Mouse (Mus musculus) kidney, adult 2 months (tissue): ENCODE measurements around the gene Pbx3.

ENCODE experiments used
- CTCF ChIP-seq: fragments of 200-500 bp; conservative IDR thresholded peaks from 2 replicates; pipeline ENCODE4 v1.5.1; 2011; ENCODE audit warnings: low read depth, mild to moderate bottlenecking, control low read depth, low read length, moderate library complexity, mixed read lengths; ENCODE audit not compliant: insufficient read depth, insufficient read length
- POLR2A ChIP-seq: fragments of 200-500 bp; IDR thresholded peaks from one replicate; pipeline ENCODE4 v1.6.1; 2011; ENCODE audit warnings: low read depth, low read length, control low read depth

DNA sequence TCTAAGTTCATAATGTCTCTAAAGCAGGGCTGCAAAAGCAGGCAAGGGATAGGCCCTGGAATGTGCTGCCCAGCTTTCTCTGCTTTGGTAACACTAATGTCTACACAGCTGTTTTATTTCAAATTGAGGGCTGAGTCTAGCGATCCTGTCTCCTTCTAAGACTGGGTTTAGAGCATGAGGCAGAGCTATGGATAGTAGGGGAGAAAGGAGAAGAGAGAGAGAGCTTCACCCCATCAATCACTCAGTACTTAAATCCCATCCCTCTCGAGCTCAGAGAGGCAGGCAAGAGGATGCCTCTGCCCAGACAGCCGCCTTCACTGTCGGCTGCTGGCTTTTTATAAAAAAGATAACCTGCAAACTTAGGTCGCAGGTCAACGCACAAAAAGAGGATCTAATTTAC is 4.5 kb downstream of the Pbx3 start:
- TF ChIP-seq CTCF (no peak), POLR2A (no peak)
